10 mouse cellular contexts compared by ENCODE assay signal in genomic region chrX:169106048-169106622, GRCm38 (mm10).
DNase-seq lines count a peak whose midpoint lies in the region; ATAC-seq and TF ChIP-seq lines count a peak whose summit lies in the region.
"Had no signal": no experiment of that assay in that cellular context is flagged by ENCODE, and none has a peak within 500 bp of the region (broad histone marks: within the 10 kb centered on the region; RNA-seq: fewer than 3 reads in every experiment).

No protein-coding gene starts in this region.

- WGBS in kidney, embryonic 14.5 days: 57% methylated on average over 4 of the region's 4 CpGs
- 65% methylated on average over 4 of the region's 4 CpGs for WGBS in kidney, embryonic 16.5 days
- 74% methylated on average over 4 of the region's 4 CpGs for WGBS in neural tube, embryonic 15.5 days
- 61% methylated on average over 4 of the region's 4 CpGs for WGBS in limb, embryonic 10.5 days

- ATAC-seq in kidney, embryonic 14.5 days (ENCODE audit: low FRiP score, low TSS enrichment): no peak
- peak; percentile 47 for ATAC-seq in Patski
- ATAC-seq in kidney, embryonic 16.5 days (ENCODE audit: low FRiP score, low TSS enrichment): peak; percentile 77; the same call in 1 of the 2 replicates
- peak; percentile 87 for ATAC-seq in megakaryocyte-erythroid progenitor cell, adult 5-6 weeks (replicated peaks; ENCODE audit: low FRiP score, low TSS enrichment, poor library complexity, severe bottlenecking)
- no peak for ATAC-seq in neural tube, embryonic 15.5 days (ENCODE audit: low FRiP score)

- in situ Hi-C loops in Patski (cut with MboI; ENCODE audit: low pct_unique_long_range_greater_than_20kb): no loop called here

- no peak for TF ChIP-seq CTCF in Patski (IDR thresholded peaks at IDR 0.05)

- no peaks in the 10 kb centered on the region; the same call in 1 of the 2 replicates for H3K27me3 ChIP-seq in kidney, embryonic 14.5 days (ENCODE audit: control insufficient read depth, insufficient read depth, low read length)
- H3K27me3 ChIP-seq in Patski: peaks cover 57% of the 10 kb centered on the region
- peaks cover 8% of the 10 kb centered on the region; the same call in 1 of the 2 replicates for H3K27me3 ChIP-seq in kidney, embryonic 16.5 days (ENCODE audit: insufficient read depth, low read length)
- H3K27me3 ChIP-seq in neural tube, embryonic 15.5 days (replicated peaks): peaks cover 15% of the 10 kb centered on the region
- peaks cover 74% of the 10 kb centered on the region for H3K27me3 ChIP-seq in limb, embryonic 10.5 days (ENCODE audit: low read depth, poor library complexity, severe bottlenecking)

- H3K9me3 ChIP-seq in kidney, embryonic 14.5 days (ENCODE audit: control insufficient read depth, low read length): no peaks in the 10 kb centered on the region
- no peaks in the 10 kb centered on the region for H3K9me3 ChIP-seq in kidney, embryonic 16.5 days (ENCODE audit: low read length)
- H3K9me3 ChIP-seq in neural tube, embryonic 15.5 days (replicated peaks): no peaks in the 10 kb centered on the region
- H3K9me3 ChIP-seq in limb, embryonic 10.5 days (replicated peaks): no peaks in the 10 kb centered on the region
- H3K9me3 ChIP-seq: forebrain, embryonic 10.5 days had no signal

- POLR2A ChIA-PET in Patski (lab: Charles Lee): no interaction called here

- H3K4me1 ChIP-seq in kidney, embryonic 14.5 days (ENCODE audit: control insufficient read depth, insufficient read depth, low read length): no peaks in the 10 kb centered on the region
- H3K4me1 ChIP-seq in kidney, embryonic 16.5 days (ENCODE audit: insufficient read depth, low read length): no peaks in the 10 kb centered on the region
- H3K4me1 ChIP-seq in neural tube, embryonic 15.5 days: no peaks in the 10 kb centered on the region
- no peaks in the 10 kb centered on the region for H3K4me1 ChIP-seq in limb, embryonic 10.5 days
- H3K4me1 ChIP-seq: forebrain, embryonic 10.5 days had no signal

- H3K36me3 ChIP-seq in kidney, embryonic 14.5 days (ENCODE audit: control insufficient read depth, insufficient read depth, low read length): no peaks in the 10 kb centered on the region
- no peaks in the 10 kb centered on the region for H3K36me3 ChIP-seq in kidney, embryonic 16.5 days (ENCODE audit: insufficient read depth, low read length)
- no peaks in the 10 kb centered on the region for H3K36me3 ChIP-seq in neural tube, embryonic 15.5 days
- no peaks in the 10 kb centered on the region for H3K36me3 ChIP-seq in limb, embryonic 10.5 days
- H3K36me3 ChIP-seq: forebrain, embryonic 10.5 days had no signal

- no peak overlapping the region for H3K27ac ChIP-seq in kidney, embryonic 14.5 days (ENCODE audit: low read depth, low read length)
- H3K27ac ChIP-seq in kidney, embryonic 16.5 days (ENCODE audit: low read length): no peak overlapping the region
- H3K27ac ChIP-seq in neural tube, embryonic 15.5 days (replicated peaks): no peak overlapping the region
- no peak overlapping the region for H3K27ac ChIP-seq in limb, embryonic 10.5 days
- H3K27ac ChIP-seq: forebrain, embryonic 10.5 days had no signal

- CTCF ChIA-PET in Patski (lab: Charles Lee): no interaction called here

- H3K4me2 ChIP-seq in kidney, embryonic 14.5 days (replicated peaks; ENCODE audit: low read depth, low read length): no peak overlapping the region
- no peak overlapping the region for H3K4me2 ChIP-seq in kidney, embryonic 16.5 days (replicated peaks; ENCODE audit: low read depth, low read length)
- no peak overlapping the region for H3K4me2 ChIP-seq in neural tube, embryonic 15.5 days

- H3K4me3 ChIP-seq in kidney, embryonic 14.5 days (ENCODE audit: low read length): no peak overlapping the region
- no peak overlapping the region for H3K4me3 ChIP-seq in kidney, embryonic 16.5 days (ENCODE audit: low read length)
- no peak overlapping the region for H3K4me3 ChIP-seq in neural tube, embryonic 15.5 days (replicated peaks)
- no peak overlapping the region for H3K4me3 ChIP-seq in limb, embryonic 10.5 days
- H3K4me3 ChIP-seq: forebrain, embryonic 10.5 days had no signal

- no peak overlapping the region for H3K9ac ChIP-seq in kidney, embryonic 14.5 days (ENCODE audit: low read depth, low read length)
- no peak overlapping the region for H3K9ac ChIP-seq in kidney, embryonic 16.5 days (replicated peaks; ENCODE audit: low read length)
- no peak overlapping the region for H3K9ac ChIP-seq in neural tube, embryonic 15.5 days (replicated peaks)

- DNase-seq in kidney, adult 11 months: peak; percentile 69
- DNase-seq in Patski (ENCODE audit: low read depth, low spot score): no peak
- DNase-seq in right cerebral cortex, postnatal 4 days: no peak
- no peak for DNase-seq in limb, embryonic 10.5 days (ENCODE audit: low spot score)
- DNase-seq: heart, postnatal 14 days had no signal

Comparison
In these comparisons a context has a peak if more than half of its experiments do, and no peak if none do; other contexts are left out.
1. ATAC-seq: peak in Patski (single experiment), kidney, embryonic 16.5 days (single experiment) and megakaryocyte-erythroid progenitor cell, adult 5-6 weeks (single experiment); none in kidney, embryonic 14.5 days (single experiment) and neural tube, embryonic 15.5 days (single experiment).